Mouse (Mus musculus) kidney, adult 9 months (tissue): ENCODE measurements at regions not wholly inside any gene's neighbourhood (a gene's known extent, or its start where the extent isn't known, plus 50 kb on each side); places are given as distances from the start of the nearest gene placed in this dataset.
A peak's percentile ranks its signal among the peaks of the same experiment; 100 is the strongest.

ENCODE experiments used
- DNase-seq: peaks from one replicate; pipeline ENCODE4 v3.0.0; 2022

- DNase-seq: peak; percentile 45
These were observed 51.6 kb downstream of the Bex3 start for GRCm38 (mm10) chrX:136321692-136322091.

GRCm38 (mm10) chrX:136365809-136366208 lies 95.8 kb downstream of the Bex3 start:
- DNase-seq: no peak
